Mouse (Mus musculus) frontal cortex, adult (tissue): Measurements from ENCODE around the gene Dhx58.
A peak's percentile ranks its signal among the peaks of the same experiment; 100 is the strongest.
"Not testable (repeated sequence)": the region's sequence is repeated elsewhere in the genome, so short reads cannot be mapped to it uniquely, and the experiment has no call there.

Experiments used
- ATAC-seq: cut with Nextera tagmentation; 2 replicates; pipeline ENCODE4 v1.9.2; 2017; ENCODE audit warnings: mild to moderate bottlenecking, moderate library complexity, mixed read lengths; ENCODE audit not compliant: low TSS enrichment

Gene Dhx58

DNA sequence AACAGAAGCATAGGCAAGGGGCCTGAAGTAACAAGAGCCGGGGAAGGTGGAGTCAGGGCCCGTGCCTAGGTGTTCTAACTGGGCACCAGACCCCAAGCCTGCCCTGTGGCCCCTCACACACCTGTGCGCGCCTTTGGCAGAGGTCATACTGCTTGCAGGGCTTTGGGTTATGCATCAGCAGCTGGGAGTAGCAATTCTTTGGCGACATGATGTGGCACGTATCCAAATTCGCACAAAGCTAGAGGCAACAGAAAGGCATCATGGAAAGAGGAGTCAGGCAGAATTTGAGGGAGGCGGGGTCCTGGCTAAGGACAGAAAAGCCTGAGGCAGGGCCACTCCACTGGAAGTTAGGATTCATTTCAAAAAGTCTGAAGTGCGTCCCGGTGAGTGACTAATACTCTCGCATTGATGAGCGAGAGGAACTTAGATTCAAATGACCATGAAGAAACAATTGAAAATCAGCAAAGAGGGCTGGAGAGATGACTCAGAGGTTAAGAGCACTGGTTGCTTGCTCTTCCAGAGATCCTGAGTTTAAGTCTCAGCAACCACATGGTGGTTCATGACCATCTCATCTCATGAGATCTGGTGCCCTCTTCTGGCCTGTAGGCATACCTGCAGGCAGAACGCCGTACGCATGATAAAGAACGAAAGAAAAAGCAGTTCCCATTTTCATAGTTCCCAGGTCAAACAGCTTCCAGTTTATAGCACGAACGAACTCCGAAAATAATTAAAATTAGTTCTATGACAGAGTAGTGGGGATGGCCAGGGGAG lies 1.8 kb downstream of the Dhx58 start:
- 0 out of 2 replicates have a peak, but pooled peaks have one; percentile 54 for ATAC-seq

DNA sequence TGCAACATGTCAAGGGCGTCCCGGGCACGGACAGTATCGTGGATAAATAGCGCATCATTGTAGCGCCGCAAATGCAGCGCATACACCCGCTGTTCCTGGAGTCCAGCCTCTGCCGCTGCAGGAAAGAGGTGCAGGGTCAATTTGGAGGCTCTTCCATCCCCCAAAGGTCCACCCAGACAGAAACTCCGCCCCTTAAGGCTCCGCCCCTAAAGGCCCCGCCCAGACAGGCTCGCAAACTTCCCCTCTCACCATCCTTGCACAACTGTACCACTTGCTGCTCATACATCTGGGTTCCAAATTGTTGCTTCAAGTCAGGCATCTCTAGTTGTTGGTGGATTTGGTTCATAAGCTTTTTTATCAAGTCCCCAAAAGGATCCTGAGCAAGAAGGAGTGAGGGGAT lies 2.8 kb downstream of the Dhx58 start:
- no peak for ATAC-seq

- no peak for ATAC-seq
Observed at GRCm38 (mm10) chr11:100700710-100701109, 3.4 kb downstream of the Dhx58 start.

- ATAC-seq = no peak
Observed at GRCm38 (mm10) chr11:100697921-100698320, 6.2 kb downstream of the Dhx58 start.

- no peak for ATAC-seq
Observed at GRCm38 (mm10) chr11:100694926-100695325, 9.1 kb downstream of the Dhx58 start.

- no peak for ATAC-seq
Observed at GRCm38 (mm10) chr11:100693154-100693553, 10.9 kb downstream of the Dhx58 start.

- no peak for ATAC-seq
Observed at GRCm38 (mm10) chr11:100692164-100692616, 11.9 kb downstream of the Dhx58 start, which contains the start of gene Zfp385c. Gene Zfp385c, minus strand, starts transcription at chr11:100692455.

DNA sequence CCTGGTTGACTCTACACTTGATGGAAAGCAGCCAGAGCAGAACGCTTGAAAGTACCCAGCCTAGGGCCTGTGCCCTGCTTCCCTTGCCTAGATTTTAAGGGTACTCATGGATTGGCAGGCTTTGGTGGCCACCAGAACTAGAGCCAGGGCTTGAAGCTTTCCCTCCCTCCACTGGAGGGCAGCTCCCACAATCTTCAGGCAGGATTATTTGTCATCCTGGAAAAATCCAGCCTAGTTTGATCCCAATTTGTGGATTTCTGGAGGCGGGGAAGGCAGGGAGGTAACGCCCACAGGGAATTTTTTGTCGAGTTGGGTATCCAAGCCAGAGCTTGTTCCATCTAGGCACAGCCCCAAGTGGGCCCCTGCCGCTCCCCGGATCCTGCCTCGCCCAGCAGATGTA lies 13.7 kb downstream of the Dhx58 start:
- ATAC-seq = peak; percentile 23; the same call in 1 of the 2 replicates

DNA sequence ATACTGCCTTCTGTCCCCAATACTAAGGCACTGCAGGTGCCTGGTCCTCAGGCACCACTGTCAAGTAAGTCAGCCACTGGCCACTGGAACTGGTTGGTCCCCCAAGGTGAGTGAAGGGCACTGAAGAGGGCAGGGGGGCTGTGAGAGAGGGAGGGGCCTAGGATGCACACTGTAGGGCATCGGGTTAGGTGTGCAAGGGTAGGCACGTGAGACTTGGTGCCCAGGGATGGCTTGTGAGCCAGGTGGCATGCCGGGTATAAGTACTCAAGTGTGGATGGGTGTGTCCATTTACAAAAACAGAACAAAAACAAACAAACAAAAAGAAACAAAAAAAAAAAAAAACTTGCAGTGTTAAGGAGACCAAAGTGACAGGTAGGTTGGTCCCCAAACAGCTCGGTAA lies 15.6 kb downstream of the Dhx58 start:
- no peak for ATAC-seq

DNA sequence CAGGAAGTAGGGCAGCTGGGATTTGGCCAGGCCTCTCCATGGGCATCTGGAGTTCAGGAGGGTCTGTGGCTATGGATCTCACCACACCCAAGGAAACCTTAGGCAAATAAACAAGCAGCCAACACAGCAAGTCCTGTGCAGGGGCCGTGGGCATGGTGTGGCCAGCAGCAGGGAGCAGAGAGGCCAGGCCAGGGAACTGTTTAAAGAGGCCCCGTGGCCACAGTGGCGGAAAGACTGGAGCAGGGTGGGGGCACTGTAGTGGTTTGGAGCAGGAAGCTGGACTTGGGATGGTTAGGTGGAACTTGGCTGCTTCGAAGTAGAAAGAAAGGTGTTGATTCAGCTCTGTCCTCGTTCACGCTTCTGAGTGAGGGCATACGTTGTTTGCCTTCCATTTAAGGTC lies 16.8 kb downstream of the Dhx58 start:
- no peak for ATAC-seq

GRCm38 (mm10) chr11:100685371-100685770 lies 18.7 kb downstream of the Dhx58 start:
- no peak for ATAC-seq

DNA sequence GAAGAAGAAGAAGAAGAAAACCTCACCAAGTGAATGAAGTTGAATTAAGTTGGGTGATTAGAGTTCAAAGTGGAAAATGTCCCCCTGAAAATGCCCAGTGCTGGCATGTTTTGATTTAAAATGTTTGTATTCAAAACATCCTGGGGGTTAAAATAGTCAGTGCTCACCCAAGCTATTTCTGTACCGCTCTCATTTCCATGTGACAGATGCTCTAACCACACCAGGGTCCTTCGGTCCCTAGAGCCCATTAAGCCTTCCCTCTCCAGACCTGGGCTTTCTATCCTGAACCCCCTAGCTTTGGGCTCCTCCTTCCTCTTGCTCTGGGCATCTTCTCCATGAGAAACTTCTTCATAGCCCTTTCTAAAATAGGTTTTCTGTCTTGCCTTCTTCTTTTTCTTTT lies 20.0 kb downstream of the Dhx58 start:
- no peak for ATAC-seq

DNA sequence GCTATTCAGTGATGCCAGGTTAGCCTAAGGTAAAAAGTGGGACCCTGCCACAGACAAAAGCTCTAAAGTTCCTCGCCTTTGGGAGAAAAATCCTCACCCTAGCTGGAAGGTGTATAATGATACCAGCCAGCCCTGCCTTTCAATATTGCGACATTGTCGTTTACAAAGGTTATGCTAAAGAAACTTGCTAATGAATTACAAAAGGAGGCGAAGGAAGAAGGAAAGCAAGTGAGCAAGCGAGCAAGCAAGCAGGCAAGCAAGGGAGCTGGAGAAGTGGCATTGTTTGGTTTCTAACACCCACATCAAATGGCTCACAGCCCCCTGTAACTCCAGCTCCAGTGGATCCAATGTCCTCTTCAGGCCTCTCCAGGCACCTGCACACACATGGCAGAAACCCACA lies 21.5 kb downstream of the Dhx58 start:
- no peak for ATAC-seq

DNA sequence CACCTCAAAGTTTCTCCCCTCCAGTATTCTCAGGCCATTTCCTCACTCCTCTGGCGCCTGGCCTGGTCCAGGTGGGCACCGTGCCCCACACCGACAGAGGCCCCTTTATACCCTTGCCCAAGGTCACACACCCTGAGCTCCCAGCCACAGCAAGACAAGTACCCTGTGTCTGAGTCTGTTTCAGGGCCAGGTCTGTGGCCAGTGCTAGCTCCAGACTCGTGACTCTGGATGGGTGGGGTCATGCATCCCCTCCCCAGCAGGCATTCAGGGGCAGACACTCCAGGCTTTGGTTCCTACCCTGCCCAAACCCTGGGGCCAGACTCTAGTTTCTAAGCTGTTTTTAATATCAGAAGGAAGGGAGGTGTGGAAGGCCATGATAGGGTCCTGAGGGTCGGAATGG lies 22.2 kb downstream of the Dhx58 start:
- ATAC-seq = no peak

- ATAC-seq = no peak
Observed at GRCm38 (mm10) chr11:100677810-100678209, 26.3 kb downstream of the Dhx58 start.

- peak; percentile 41; the same call in 1 of the 2 replicates for ATAC-seq
Observed at GRCm38 (mm10) chr11:100673169-100673568, 30.9 kb downstream of the Dhx58 start.

DNA sequence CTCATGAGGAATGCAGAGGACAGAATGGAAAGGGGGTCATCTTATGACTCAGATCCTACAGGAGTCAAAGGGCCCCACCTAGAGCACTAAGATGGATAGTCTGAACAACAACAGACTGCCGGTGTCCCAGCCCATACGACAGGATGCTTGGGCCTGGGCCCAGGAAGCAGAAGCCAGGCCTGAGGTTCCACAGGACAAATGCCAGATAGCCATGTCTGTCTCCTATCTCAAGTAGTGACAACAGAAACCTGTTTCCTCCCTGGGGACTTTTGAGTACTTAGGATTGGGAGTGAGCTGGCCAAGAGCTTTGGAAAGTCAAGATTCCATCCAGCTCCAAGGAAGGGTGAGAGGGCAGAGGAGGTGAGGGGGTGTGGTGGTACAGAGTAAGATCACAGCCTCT lies 32.1 kb downstream of the Dhx58 start:
- ATAC-seq = no peak

GRCm38 (mm10) chr11:100671049-100671448 lies 33.0 kb downstream of the Dhx58 start:
- no peak for ATAC-seq

GRCm38 (mm10) chr11:100659806-100660205 lies 44.3 kb downstream of the Dhx58 start:
- ATAC-seq = no peak

DNA sequence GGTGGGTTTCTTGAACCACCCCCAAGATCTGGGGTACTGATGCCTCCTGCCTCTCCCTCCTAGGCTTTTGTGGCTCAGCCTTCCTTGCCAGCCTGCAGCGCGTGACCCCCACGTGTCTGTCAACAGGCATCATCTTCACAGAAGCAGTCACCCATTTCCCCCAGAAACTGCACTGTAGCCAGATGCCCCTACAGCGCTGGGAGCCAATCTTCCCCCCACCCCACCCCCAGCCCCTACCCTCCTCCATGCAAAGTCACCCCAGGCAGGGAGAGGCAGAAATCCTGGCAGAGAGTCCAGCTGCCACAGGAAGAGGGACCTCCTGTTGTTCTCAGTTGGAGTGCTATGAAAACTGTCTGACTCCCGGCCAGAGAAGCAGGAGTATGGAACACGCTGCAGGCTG lies 47.6 kb downstream of the Dhx58 start:
- no peak for ATAC-seq

DNA sequence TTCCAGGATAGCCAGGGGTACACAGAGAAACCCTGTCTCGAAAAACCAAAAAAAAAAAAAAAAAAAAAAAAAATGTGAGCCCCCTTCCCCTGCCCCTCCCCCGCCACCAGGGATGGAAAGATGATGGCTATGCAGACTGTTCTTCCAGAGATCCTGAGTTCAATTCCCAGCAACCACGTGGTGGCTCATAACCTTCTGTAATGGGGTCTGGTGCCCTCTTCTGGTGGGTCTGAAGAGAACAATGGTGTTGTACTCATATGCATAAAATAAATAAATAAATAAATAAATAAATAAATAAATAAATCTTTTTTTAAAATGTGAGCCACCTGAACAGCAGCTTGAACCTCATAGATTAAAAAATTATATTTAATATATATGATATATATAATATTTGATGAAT lies 48.5 kb downstream of the Dhx58 start:
- ATAC-seq = not testable (repeated sequence)

GRCm38 (mm10) chr11:100651748-100652147 lies 52.3 kb downstream of the Dhx58 start:
- ATAC-seq = no peak

GRCm38 (mm10) chr11:100651205-100651604 lies 52.9 kb downstream of the Dhx58 start:
- ATAC-seq = no peak

DNA sequence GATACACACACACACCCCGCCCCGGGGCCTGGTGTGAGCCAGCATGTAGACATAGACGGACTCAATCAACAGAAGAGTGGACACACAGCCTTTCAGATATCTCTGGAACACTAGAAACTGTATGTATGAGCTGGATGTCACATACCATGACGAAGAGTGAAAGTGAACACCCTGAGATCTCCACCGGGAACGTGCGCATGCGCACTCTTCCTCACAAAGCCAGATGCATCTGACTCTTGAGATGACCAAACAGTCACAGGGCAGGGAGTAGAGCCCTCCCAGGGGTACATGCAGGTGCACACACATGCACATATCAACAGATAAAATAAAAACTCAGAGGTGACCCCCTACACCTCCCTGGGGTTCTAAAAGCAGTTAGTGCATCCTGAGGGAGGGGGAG lies 55.7 kb downstream of the Dhx58 start:
- no peak for ATAC-seq
